10 mouse cellular contexts compared by ENCODE assay signal in the genomic region with DNA sequence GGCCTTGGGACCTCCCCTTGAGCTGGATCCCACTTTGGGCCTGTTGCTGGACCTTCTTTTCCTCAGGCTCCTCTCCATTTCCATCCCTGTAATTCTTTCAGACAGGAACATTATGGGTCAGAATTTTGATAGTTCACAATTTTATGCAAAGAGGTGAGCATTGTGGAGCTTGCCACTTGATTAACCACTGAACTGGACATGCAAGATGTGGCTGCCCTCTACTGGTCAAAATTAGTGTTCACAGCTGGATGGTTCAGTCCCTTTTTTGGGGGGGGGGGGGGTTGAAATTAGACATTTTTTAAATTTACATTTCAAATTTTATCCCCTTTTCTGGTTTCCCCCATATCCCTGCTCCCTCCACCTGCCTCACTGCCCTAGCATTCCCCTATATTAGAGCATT. TPM values are rescaled to one million over a fixed set of nuclear protein-coding genes. Genes with fewer than 3 reads are reported as not detected.
A peak's percentile ranks its signal among the peaks of the same experiment; 100 is the strongest.
DNase-seq lines count a peak whose midpoint lies in the region; ATAC-seq and TF ChIP-seq lines count a peak whose summit lies in the region.
"Had no signal": no experiment of that assay in that cellular context is flagged by ENCODE, and none has a peak within 500 bp of the region (broad histone marks: within the 10 kb centered on the region; RNA-seq: fewer than 3 reads in every experiment).

No protein-coding gene starts in this region.

- no peak for ATAC-seq in heart, postnatal 0 days (ENCODE audit: insufficient read depth, low read depth)
- ATAC-seq in heart, embryonic 12.5 days (ENCODE audit: insufficient number of reproducible peaks, low FRiP score), result no peak
- ATAC-seq in midbrain, postnatal 0 days (ENCODE audit: low FRiP score), result no peak
- no peak for ATAC-seq in midbrain, embryonic 13.5 days
- ATAC-seq in cerebellum, adult (ENCODE audit: insufficient number of reproducible peaks, low FRiP score, low TSS enrichment), result no peak

- no peak overlapping the region for H3K9ac ChIP-seq in heart, postnatal 0 days (replicated peaks; ENCODE audit: low read depth, low read length)
- no peak overlapping the region for H3K9ac ChIP-seq in heart, embryonic 12.5 days
- H3K9ac ChIP-seq in midbrain, postnatal 0 days (replicated peaks; ENCODE audit: low read length, poor library complexity, severe bottlenecking), result no peak overlapping the region
- H3K9ac ChIP-seq in midbrain, embryonic 13.5 days (replicated peaks), result no peak overlapping the region

- no peak overlapping the region for H3K27ac ChIP-seq in heart, postnatal 0 days (ENCODE audit: low read depth)
- no peak overlapping the region for H3K27ac ChIP-seq in heart, embryonic 12.5 days (ENCODE audit: poor library complexity, severe bottlenecking)
- no peak overlapping the region for H3K27ac ChIP-seq in midbrain, postnatal 0 days (ENCODE audit: low read depth, low read length)
- no peak overlapping the region for H3K27ac ChIP-seq in midbrain, embryonic 13.5 days

- TF ChIP-seq CTCF in heart, postnatal 0 days (IDR thresholded peaks at IDR 0.05; ENCODE audit: low read depth), result peak; percentile 44
- peak; percentile 43 for TF ChIP-seq CTCF in midbrain, postnatal 0 days (IDR thresholded peaks at IDR 0.05)

- no peaks in the 10 kb centered on the region for H3K9me3 ChIP-seq in heart, postnatal 0 days (replicated peaks; ENCODE audit: control insufficient read depth, low read length)
- H3K9me3 ChIP-seq in heart, embryonic 12.5 days (replicated peaks), result no peaks in the 10 kb centered on the region
- no peaks in the 10 kb centered on the region for H3K9me3 ChIP-seq in midbrain, postnatal 0 days (ENCODE audit: low read length)
- no peaks in the 10 kb centered on the region for H3K9me3 ChIP-seq in midbrain, embryonic 13.5 days

- no peaks in the 10 kb centered on the region for H3K4me1 ChIP-seq in heart, postnatal 0 days (ENCODE audit: control insufficient read depth, insufficient read depth)
- no peaks in the 10 kb centered on the region for H3K4me1 ChIP-seq in heart, embryonic 12.5 days (replicated peaks)
- H3K4me1 ChIP-seq in midbrain, postnatal 0 days (ENCODE audit: insufficient read depth, low read length), result no peaks in the 10 kb centered on the region
- no peaks in the 10 kb centered on the region for H3K4me1 ChIP-seq in midbrain, embryonic 13.5 days (replicated peaks)

- H3K4me3 ChIP-seq in heart, postnatal 0 days (ENCODE audit: low read depth, low read length), result no peak overlapping the region
- no peak overlapping the region for H3K4me3 ChIP-seq in heart, embryonic 12.5 days
- H3K4me3 ChIP-seq in midbrain, postnatal 0 days (ENCODE audit: low read depth, low read length), result no peak overlapping the region
- H3K4me3 ChIP-seq in midbrain, embryonic 13.5 days (replicated peaks), result no peak overlapping the region

- TF ChIP-seq EP300 in heart, postnatal 0 days (IDR thresholded peaks at IDR 0.05; ENCODE audit: low read depth), result no peak

- intact Hi-C loops in gastrocnemius, postnatal 14 days (cut with DNase I; ENCODE audit: low total_unique reads), result no loop called here

- H3K36me3 ChIP-seq in heart, postnatal 0 days (replicated peaks; ENCODE audit: control insufficient read depth, insufficient read depth, low read length), result no peaks in the 10 kb centered on the region
- H3K36me3 ChIP-seq in heart, embryonic 12.5 days, result no peaks in the 10 kb centered on the region
- H3K36me3 ChIP-seq in midbrain, postnatal 0 days (ENCODE audit: insufficient read depth, low read length), result no peaks in the 10 kb centered on the region
- H3K36me3 ChIP-seq in midbrain, embryonic 13.5 days, result no peaks in the 10 kb centered on the region

- H3K27me3 ChIP-seq in heart, postnatal 0 days (ENCODE audit: control insufficient read depth, insufficient read depth, low read length), result no peaks in the 10 kb centered on the region
- no peaks in the 10 kb centered on the region for H3K27me3 ChIP-seq in heart, embryonic 12.5 days (replicated peaks)
- no peaks in the 10 kb centered on the region for H3K27me3 ChIP-seq in midbrain, postnatal 0 days (ENCODE audit: insufficient read depth, low read length)
- no peaks in the 10 kb centered on the region for H3K27me3 ChIP-seq in midbrain, embryonic 13.5 days

- no peak overlapping the region for H3K4me2 ChIP-seq in heart, postnatal 0 days (ENCODE audit: low read depth, low read length)
- H3K4me2 ChIP-seq in heart, embryonic 12.5 days, result no peak overlapping the region
- no peak overlapping the region for H3K4me2 ChIP-seq in midbrain, postnatal 0 days (ENCODE audit: low read depth, low read length, poor library complexity, severe bottlenecking)
- H3K4me2 ChIP-seq in midbrain, embryonic 13.5 days (replicated peaks), result no peak overlapping the region

- no peak for DNase-seq in heart, postnatal 0 days (ENCODE audit: low spot score)
- DNase-seq in midbrain, postnatal 0 days (ENCODE audit: low spot score), result no peak
- DNase-seq in adrenal gland, postnatal 25 days, result peak; percentile 20
- DNase-seq in large intestine, adult 2 months (ENCODE audit: low read depth, low spot score), result peak; percentile 7
- no peak for DNase-seq in gastrocnemius, postnatal 14 days

RNA-seq across cellular contexts. Expression of a gene that starts 23.2 kb away (rescaled TPM):
- not detected in 2 replicates for total RNA-seq in heart, postnatal 0 days (2014; rRNA removed; ENCODE audit: low replicate concordance)
- not detected in 2 replicates for polyA plus RNA-seq in heart, postnatal 0 days (2015; fragmentation: Nextera tagmentation; extraction: Ambion mirVana)
- not detected in 2 replicates for polyA plus RNA-seq in heart, embryonic 12.5 days (2016; fragmentation: Nextera tagmentation; extraction: Ambion mirVana)
- total RNA-seq in midbrain, postnatal 0 days (2014; rRNA removed), result 1.8 TPM in 1 of 2 replicates, not detected in the other
- 0.39 and 0.47 TPM in 2 replicates for polyA plus RNA-seq in midbrain, postnatal 0 days (2015; fragmentation: Nextera tagmentation; extraction: Ambion mirVana)
- not detected in 2 replicates for polyA plus RNA-seq in midbrain, embryonic 13.5 days (2015; fragmentation: Nextera tagmentation; extraction: Ambion mirVana)
- not detected in 2 replicates for total RNA-seq in adrenal gland, postnatal 25 days (2021)
- polyA plus RNA-seq in large intestine, adult 2 months (2012; rRNA removed), result not detected in 2 replicates
- total RNA-seq in gastrocnemius, postnatal 14 days (2021), result not detected
- total RNA-seq: layer of hippocampus, adult 18-20 months; monocyte, adult 5-6 weeks had no signal

RNA-seq across cellular contexts. Expression of a gene that starts 51.4 kb away (rescaled TPM):
- not detected in 2 replicates for total RNA-seq in heart, postnatal 0 days (2014; rRNA removed; ENCODE audit: low replicate concordance)
- not detected in 2 replicates for polyA plus RNA-seq in heart, postnatal 0 days (2015; fragmentation: Nextera tagmentation; extraction: Ambion mirVana)
- polyA plus RNA-seq in heart, embryonic 12.5 days (2016; fragmentation: Nextera tagmentation; extraction: Ambion mirVana), result not detected in 2 replicates
- not detected in 2 replicates for total RNA-seq in midbrain, postnatal 0 days (2014; rRNA removed)
- 0.16 TPM in 1 of 2 replicates, not detected in the other for polyA plus RNA-seq in midbrain, postnatal 0 days (2015; fragmentation: Nextera tagmentation; extraction: Ambion mirVana)
- polyA plus RNA-seq in midbrain, embryonic 13.5 days (2015; fragmentation: Nextera tagmentation; extraction: Ambion mirVana), result not detected in 2 replicates
- 0.24 TPM in 1 of 2 replicates, not detected in the other for total RNA-seq in adrenal gland, postnatal 25 days (2021)
- not detected in 2 replicates for polyA plus RNA-seq in large intestine, adult 2 months (2012; rRNA removed)
- not detected for total RNA-seq in gastrocnemius, postnatal 14 days (2021)
- total RNA-seq: layer of hippocampus, adult 18-20 months; monocyte, adult 5-6 weeks had no signal

RNA-seq across cellular contexts. Expression of a gene that starts 56.6 kb away (rescaled TPM):
- not detected in 2 replicates for total RNA-seq in heart, postnatal 0 days (2014; rRNA removed; ENCODE audit: low replicate concordance)
- not detected in 2 replicates for polyA plus RNA-seq in heart, postnatal 0 days (2015; fragmentation: Nextera tagmentation; extraction: Ambion mirVana)
- polyA plus RNA-seq in heart, embryonic 12.5 days (2016; fragmentation: Nextera tagmentation; extraction: Ambion mirVana), result not detected in 2 replicates
- total RNA-seq in midbrain, postnatal 0 days (2014; rRNA removed), result not detected in 2 replicates
- polyA plus RNA-seq in midbrain, postnatal 0 days (2015; fragmentation: Nextera tagmentation; extraction: Ambion mirVana), result not detected in 2 replicates
- polyA plus RNA-seq in midbrain, embryonic 13.5 days (2015; fragmentation: Nextera tagmentation; extraction: Ambion mirVana), result not detected in 2 replicates
- not detected in 2 replicates for total RNA-seq in adrenal gland, postnatal 25 days (2021)
- 0.80 and 0.94 TPM in 2 replicates for polyA plus RNA-seq in large intestine, adult 2 months (2012; rRNA removed)
- total RNA-seq in gastrocnemius, postnatal 14 days (2021), result not detected
- total RNA-seq: layer of hippocampus, adult 18-20 months; monocyte, adult 5-6 weeks had no signal

Comparison
In these comparisons a context has a peak if more than half of its experiments do, and no peak if none do; other contexts are left out.
1. DNase-seq: peak in adrenal gland, postnatal 25 days (single experiment) and large intestine, adult 2 months (single experiment); none in heart, postnatal 0 days (single experiment), midbrain, postnatal 0 days (single experiment) and gastrocnemius, postnatal 14 days (single experiment).